Mouse (Mus musculus) neutrophil, adult 83 days (primary cell): ENCODE results near the gene Rap2b. TPM values are rescaled to one million over a fixed set of nuclear protein-coding genes. Genes with fewer than 3 reads are reported as not detected.

Experiments
- total RNA-seq, 2 experiments: library from RNA; stranded (reverse); gene quantifications; one replicate each; pipeline ENCODE4 v1.2.4; 2023

The Rap2b gene
- 10 to 100 TPM; 13.1 to 15.4 TPM for total RNA-seq

GRCm38 (mm10) chr3:61361338-61361737 is at the start of gene Rap2b:
Gene Rap2b (plus strand): TSS chr3:61361638.

GRCm38 (mm10) chr3:61365779-61366373 is 4.4 kb downstream of the Rap2b start, which contains the start of gene B430305J03Rik:
Gene B430305J03Rik (minus strand): TSS chr3:61365951.

Other genes starting within 250 kb of the Rap2b start
- gene B430305J03Rik, start 4.3 kb downstream of the Rap2b start, total RNA-seq: under 1 TPM; 0.35 to 0.96 TPM